Mouse (Mus musculus): Measurements from ENCODE around the gene Slc2a5. TPM values are rescaled to one million over a fixed set of nuclear protein-coding genes. Genes with fewer than 3 reads are reported as not detected.

Slc2a5 gene
- polyA plus RNA-seq (2015; fragmentation: Nextera tagmentation; extraction: Ambion mirVana), result 1.7 and 1.9 TPM in 2 replicates

- H3K4me3 ChIP-seq, result peak within 1 kb of the TSS; percentile 4; the same call in 1 of the 2 replicates
- no peaks in the 10 kb centered on the region for H3K9me3 ChIP-seq (replicated peaks)
- peaks cover 8% of the 10 kb centered on the region; the same call in 1 of the 2 replicates for H3K4me1 ChIP-seq
- no peak within 1 kb of the TSS for H3K27ac ChIP-seq
- 0 out of 2 replicates have a peak within 1 kb of the TSS, but pooled peaks have one; percentile 26 for H3K9ac ChIP-seq
- WGBS, result 10% methylated on average over 12 of the region's 15 CpGs
- peak within 1 kb of the TSS; percentile 49 for H3K4me2 ChIP-seq
- ATAC-seq, result no peak
- H3K27me3 ChIP-seq, result no peaks in the 10 kb centered on the region
- H3K36me3 ChIP-seq (ENCODE audit: poor library complexity, severe bottlenecking), result no peaks in the 10 kb centered on the region
Observed at GRCm38 (mm10) chr4:150119055-150119454, at the start of gene Slc2a5. Gene Slc2a5 (plus strand): TSS chr4:150119283.

GRCm38 (mm10) chr4:150070136-150070535, 48.9 kb upstream of the Slc2a5 start:
- Histone ChIP-seq H3K4me3 (no peak overlapping the region), H3K36me3 (ENCODE audit: poor library complexity, severe bottlenecking) (no peaks in the 10 kb centered on the region), H3K4me1 (no peaks in the 10 kb centered on the region), H3K9me3 (replicated peaks) (no peaks in the 10 kb centered on the region), H3K4me2 (no peak overlapping the region), H3K27ac (no peak overlapping the region), H3K27me3 (0 out of 2 replicates have a peak, but pooled peaks cover 3% of the 10 kb centered on the region), H3K9ac (no peak overlapping the region)
- no peak for ATAC-seq
- 67% methylated on average over 8 of the region's 8 CpGs for WGBS

GRCm38 (mm10) chr4:150072416-150073101, 46.5 kb upstream of the Slc2a5 start:
- WGBS, result 54% methylated on average over 15 of the region's 15 CpGs

DNA sequence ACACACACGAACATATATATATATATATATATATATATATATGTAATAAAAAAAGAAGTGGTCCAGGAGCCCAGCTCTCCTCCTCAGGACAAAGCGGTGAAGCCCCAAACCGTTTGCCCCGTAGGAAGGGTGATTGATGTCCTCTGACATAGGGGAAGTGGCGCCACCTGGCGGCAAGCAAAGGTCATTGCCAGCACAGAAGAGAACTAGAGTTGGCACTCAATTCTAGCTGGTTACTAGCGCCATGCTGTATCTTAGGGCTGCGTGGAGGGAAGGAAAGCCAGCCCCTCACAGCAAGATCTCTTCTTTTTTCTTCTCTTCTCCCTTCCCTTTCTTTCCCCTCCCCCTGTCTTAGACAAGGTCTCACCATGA, 46.0 kb upstream of the Slc2a5 start:
- H3K27me3 ChIP-seq, result 0 out of 2 replicates have a peak, but pooled peaks cover 3% of the 10 kb centered on the region
- H3K36me3 ChIP-seq (ENCODE audit: poor library complexity, severe bottlenecking), result no peaks in the 10 kb centered on the region
- no peaks in the 10 kb centered on the region for H3K4me1 ChIP-seq
- no peak for ATAC-seq
- H3K4me3 ChIP-seq, result no peak overlapping the region
- WGBS, result 12% methylated on average over 6 of the region's 8 CpGs
- H3K27ac ChIP-seq, result no peak overlapping the region
- H3K9ac ChIP-seq, result no peak overlapping the region
- H3K9me3 ChIP-seq (replicated peaks), result no peaks in the 10 kb centered on the region
- H3K4me2 ChIP-seq, result no peak overlapping the region

More at GRCm38 (mm10) chr4:150072416-150073101, 46.5 kb upstream of the Slc2a5 start:
- Histone ChIP-seq H3K27me3 (0 out of 2 replicates have a peak, but pooled peaks cover 3% of the 10 kb centered on the region), H3K4me1 (no peaks in the 10 kb centered on the region), H3K4me3 (no peak overlapping the region), H3K27ac (no peak overlapping the region), H3K9ac (no peak overlapping the region), H3K9me3 (replicated peaks) (no peaks in the 10 kb centered on the region), H3K4me2 (no peak overlapping the region), H3K36me3 (ENCODE audit: poor library complexity, severe bottlenecking) (no peaks in the 10 kb centered on the region)
- ATAC-seq, result no peak

DNA sequence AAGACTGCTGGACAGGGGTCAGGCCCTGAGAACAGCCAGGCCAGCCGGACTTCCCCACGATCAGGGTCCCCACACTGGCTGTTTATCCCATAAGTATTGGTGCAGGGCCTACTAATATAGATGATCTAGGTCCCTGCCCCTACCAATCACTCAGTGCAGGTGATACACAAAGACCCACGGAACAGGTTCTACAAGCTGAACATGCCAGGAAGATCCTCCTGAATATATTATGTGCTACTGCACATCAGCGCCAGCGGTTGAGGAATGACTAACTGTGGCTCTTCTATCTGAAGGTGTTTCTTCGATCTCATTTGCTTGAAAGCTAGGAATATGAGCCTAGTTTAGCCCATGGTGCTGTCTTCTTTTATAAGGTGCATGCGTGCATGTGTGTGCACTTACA, 43.7 kb upstream of the Slc2a5 start:
- no peak overlapping the region for H3K9ac ChIP-seq
- no peaks in the 10 kb centered on the region for H3K4me1 ChIP-seq
- no peak overlapping the region for H3K4me2 ChIP-seq
- ATAC-seq, result no peak
- no peak overlapping the region for H3K4me3 ChIP-seq
- no peaks in the 10 kb centered on the region for H3K9me3 ChIP-seq (replicated peaks)
- H3K27ac ChIP-seq, result no peak overlapping the region
- H3K36me3 ChIP-seq (ENCODE audit: poor library complexity, severe bottlenecking), result no peaks in the 10 kb centered on the region
- 90% methylated on average over 7 of the region's 7 CpGs for WGBS
- 0 out of 2 replicates have a peak, but pooled peaks cover 3% of the 10 kb centered on the region for H3K27me3 ChIP-seq

DNA sequence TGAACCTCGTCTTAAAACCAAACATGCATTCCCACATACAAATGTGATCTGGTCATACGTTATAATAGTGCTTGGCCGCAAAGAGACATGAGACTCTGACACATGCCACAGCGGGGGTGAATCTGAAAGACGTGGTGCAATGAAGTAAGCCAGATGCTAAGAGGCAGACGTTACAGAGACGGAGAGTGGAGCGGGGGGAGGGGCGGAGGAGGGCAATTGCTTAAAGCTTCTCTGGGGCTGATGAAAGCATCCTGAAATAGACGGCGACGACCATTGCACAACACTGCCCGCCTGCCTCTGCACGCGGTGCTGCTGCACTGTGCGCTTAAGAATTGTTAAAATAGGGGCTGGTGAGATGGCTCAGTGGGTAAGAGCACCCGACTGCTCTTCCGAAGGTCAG, 42.9 kb upstream of the Slc2a5 start:
- Histone ChIP-seq H3K4me3 (no peak overlapping the region), H3K27me3 (no peaks in the 10 kb centered on the region)
- WGBS, result 46% methylated on average over 18 of the region's 18 CpGs

GRCm38 (mm10) chr4:150078646-150079045, 40.4 kb upstream of the Slc2a5 start:
- no peak overlapping the region for H3K27ac ChIP-seq
- H3K36me3 ChIP-seq (ENCODE audit: poor library complexity, severe bottlenecking), result no peaks in the 10 kb centered on the region
- H3K4me3 ChIP-seq, result no peak overlapping the region
- no peaks in the 10 kb centered on the region for H3K4me1 ChIP-seq
- no peak overlapping the region for H3K4me2 ChIP-seq
- 71% methylated on average over 2 of the region's 2 CpGs for WGBS
- no peaks in the 10 kb centered on the region for H3K9me3 ChIP-seq (replicated peaks)
- no peak overlapping the region for H3K9ac ChIP-seq
- no peak for ATAC-seq
- no peaks in the 10 kb centered on the region for H3K27me3 ChIP-seq

More for the DNA sequence above, 42.9 kb upstream of the Slc2a5 start:
- H3K4me1 ChIP-seq, result no peaks in the 10 kb centered on the region
- no peak overlapping the region for H3K27ac ChIP-seq
- H3K9ac ChIP-seq, result no peak overlapping the region
- no peak for ATAC-seq
- no peak overlapping the region for H3K4me2 ChIP-seq
- no peaks in the 10 kb centered on the region for H3K9me3 ChIP-seq (replicated peaks)
- H3K36me3 ChIP-seq (ENCODE audit: poor library complexity, severe bottlenecking), result no peaks in the 10 kb centered on the region

DNA sequence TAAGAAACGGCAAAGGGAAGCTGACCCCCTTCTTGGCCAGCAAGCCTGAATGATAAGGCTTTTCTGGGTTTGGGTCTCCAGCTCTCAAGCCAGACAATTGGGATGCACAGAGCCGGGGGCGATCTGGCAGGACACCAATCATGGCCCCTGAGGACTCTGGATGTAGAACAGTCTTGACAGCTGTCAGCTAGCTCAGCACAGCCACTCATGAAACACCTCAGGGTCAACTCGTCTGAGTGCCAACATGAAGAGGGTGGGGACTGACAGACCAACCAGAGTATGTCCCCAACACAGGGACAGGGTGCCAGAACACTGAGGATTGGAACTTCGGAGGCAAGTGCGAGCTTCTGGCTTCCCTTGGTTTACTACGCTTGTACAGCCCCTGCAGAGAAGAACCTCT, 39.8 kb upstream of the Slc2a5 start:
- H3K9ac ChIP-seq, result no peak overlapping the region
- H3K4me2 ChIP-seq, result no peak overlapping the region
- no peak overlapping the region for H3K27ac ChIP-seq
- no peak overlapping the region for H3K4me3 ChIP-seq
- 81% methylated on average over 7 of the region's 7 CpGs for WGBS
- H3K36me3 ChIP-seq (ENCODE audit: poor library complexity, severe bottlenecking), result no peaks in the 10 kb centered on the region
- H3K4me1 ChIP-seq, result no peaks in the 10 kb centered on the region
- H3K9me3 ChIP-seq (replicated peaks), result no peaks in the 10 kb centered on the region
- no peaks in the 10 kb centered on the region for H3K27me3 ChIP-seq
- no peak for ATAC-seq

DNA sequence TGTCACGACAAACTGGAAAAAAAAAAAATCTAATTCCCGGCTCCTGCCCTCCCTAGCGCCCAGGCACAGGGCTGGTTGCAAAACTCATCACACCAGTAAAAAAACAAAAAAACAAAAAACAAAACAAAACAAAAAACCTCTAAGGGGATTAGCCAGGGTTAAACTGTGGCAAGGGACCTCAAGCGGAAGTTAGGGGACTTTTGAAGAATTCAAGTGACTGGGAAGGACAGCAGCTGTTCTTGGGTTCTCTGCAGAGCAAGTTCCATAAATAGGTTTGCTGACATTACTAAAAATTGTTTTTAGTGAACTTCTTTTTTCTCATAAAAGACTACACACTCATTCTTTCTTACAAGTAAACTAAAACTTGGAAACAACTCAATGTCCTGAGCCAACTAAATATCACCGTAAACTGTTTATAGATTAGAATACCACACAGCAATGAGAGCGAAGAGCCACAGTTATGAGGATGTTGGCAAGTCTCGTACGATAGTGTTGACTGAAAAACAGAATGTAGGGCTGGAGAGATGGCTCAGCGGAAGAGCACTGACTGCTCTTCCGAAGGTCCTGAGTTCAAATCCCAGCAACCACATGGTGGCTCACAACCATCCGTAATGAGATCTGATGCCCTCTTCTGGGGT, 38.6 kb upstream of the Slc2a5 start:
- Histone ChIP-seq H3K9me3 (replicated peaks) (no peaks in the 10 kb centered on the region), H3K27ac (no peak overlapping the region)
- no peak for ATAC-seq

DNA sequence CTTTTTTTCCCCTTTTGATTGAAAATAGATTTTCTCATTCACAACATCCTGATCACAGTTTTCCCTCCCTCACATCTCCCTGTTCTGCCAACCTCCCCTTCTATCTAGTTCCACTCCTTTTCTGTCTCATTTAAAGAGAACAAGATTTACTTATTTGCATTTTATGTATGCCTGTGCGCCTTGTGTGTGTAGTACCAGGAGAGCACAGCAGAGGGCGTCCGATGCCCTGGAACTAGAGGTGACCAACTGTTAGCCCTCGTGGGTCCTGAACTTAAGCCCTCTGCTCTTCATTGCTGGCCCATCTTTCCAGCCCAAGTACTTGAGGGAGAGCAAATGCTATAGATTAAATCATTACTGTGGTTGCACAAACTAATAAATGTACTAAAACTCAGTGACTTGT, 33.7 kb upstream of the Slc2a5 start:
- Histone ChIP-seq H3K9ac (no peak overlapping the region), H3K27ac (no peak overlapping the region), H3K4me3 (no peak overlapping the region), H3K9me3 (replicated peaks) (no peaks in the 10 kb centered on the region), H3K27me3 (peaks cover 33% of the 10 kb centered on the region), H3K4me2 (no peak overlapping the region), H3K4me1 (peaks cover 15% of the 10 kb centered on the region), H3K36me3 (ENCODE audit: poor library complexity, severe bottlenecking) (no peaks in the 10 kb centered on the region)
- WGBS, result 80% methylated on average over 4 of the region's 4 CpGs
- no peak for ATAC-seq

More for the DNA sequence above, 38.6 kb upstream of the Slc2a5 start:
- no peaks in the 10 kb centered on the region for H3K27me3 ChIP-seq
- no peaks in the 10 kb centered on the region for H3K36me3 ChIP-seq (ENCODE audit: poor library complexity, severe bottlenecking)
- no peak overlapping the region for H3K9ac ChIP-seq
- H3K4me2 ChIP-seq, result no peak overlapping the region
- no peak overlapping the region for H3K4me3 ChIP-seq
- no peaks in the 10 kb centered on the region for H3K4me1 ChIP-seq
- 80% methylated on average over 11 of the region's 11 CpGs for WGBS

DNA sequence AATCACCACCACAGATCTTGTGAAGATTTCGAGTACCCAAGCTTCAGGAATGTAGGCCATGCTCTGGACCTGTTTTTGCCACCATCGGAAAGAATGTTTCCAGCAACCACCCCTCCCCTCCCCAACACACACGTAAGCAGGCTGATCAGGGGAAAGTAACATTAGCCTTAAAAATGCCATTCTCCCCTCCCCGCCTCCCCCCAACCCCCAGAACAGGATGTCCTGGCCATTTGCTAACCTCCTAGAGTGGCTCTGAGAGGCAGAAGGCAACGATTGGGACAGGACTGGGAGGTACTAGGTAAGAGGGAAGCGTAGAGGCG, 32.3 kb upstream of the Slc2a5 start:
- ATAC-seq, result no peak
- Histone ChIP-seq H3K9ac (peak overlapping the region; percentile 64), H3K9me3 (replicated peaks) (no peaks in the 10 kb centered on the region), H3K4me2 (peak overlapping the region; percentile 98), H3K27me3 (peaks cover 47% of the 10 kb centered on the region), H3K36me3 (ENCODE audit: poor library complexity, severe bottlenecking) (no peaks in the 10 kb centered on the region), H3K4me1 (peaks cover 15% of the 10 kb centered on the region), H3K27ac (no peak overlapping the region), H3K4me3 (peak overlapping the region; percentile 55)
- 4% methylated on average over 7 of the region's 7 CpGs for WGBS

DNA sequence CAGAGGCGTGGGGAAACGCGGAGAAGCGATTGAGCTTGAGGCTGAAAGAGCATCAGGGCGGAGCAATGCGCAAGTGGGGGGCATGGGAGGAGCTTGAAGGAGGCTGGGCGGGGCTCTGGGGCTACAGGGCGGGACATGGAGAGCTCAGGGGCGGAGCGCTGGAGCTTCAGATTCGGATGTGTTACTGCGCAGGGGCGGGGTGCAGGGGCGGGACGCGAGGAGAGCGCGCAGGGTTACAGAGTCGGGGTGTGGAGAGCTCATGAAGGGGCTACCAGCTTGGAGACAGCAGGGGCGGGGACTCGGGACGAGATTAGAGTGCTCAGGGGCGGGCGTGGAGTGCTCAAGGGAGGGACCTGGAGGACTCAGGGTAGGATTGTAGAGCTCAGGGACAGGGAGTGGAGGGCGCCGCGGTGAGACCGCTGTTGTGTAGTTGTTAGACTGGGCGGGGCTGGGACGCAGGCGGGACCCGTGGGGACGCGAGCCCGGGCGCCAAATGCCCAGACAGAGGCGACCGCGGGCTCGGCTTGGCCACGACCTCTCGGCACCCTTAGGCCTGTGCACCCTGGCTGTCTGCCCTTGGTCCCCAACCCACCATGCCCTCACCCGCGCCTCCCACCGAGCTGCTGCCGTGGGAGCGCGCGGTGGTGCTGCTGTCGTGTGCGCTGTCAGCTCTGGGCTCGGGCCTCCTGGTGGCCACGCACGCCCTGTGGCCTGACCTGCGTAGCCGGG, 31.8 kb upstream of the Slc2a5 start, which contains the start of gene Gpr157:
Gene Gpr157, plus strand, starts transcription at position 205 of the 729 bp plus-strand sequence.
- Histone ChIP-seq H3K27me3 (peaks cover 52% of the 10 kb centered on the region), H3K4me3 (peak within 1 kb of the TSS; percentile 55), H3K27ac (no peak within 1 kb of the TSS; the same call in 1 of the 2 replicates), H3K36me3 (ENCODE audit: poor library complexity, severe bottlenecking) (no peaks in the 10 kb centered on the region), H3K4me1 (peaks cover 15% of the 10 kb centered on the region), H3K9me3 (replicated peaks) (no peaks in the 10 kb centered on the region), H3K9ac (peak within 1 kb of the TSS; percentile 64), H3K4me2 (peak within 1 kb of the TSS; percentile 98)
- WGBS, result under 1% methylated on average over 53 of the region's 56 CpGs
- ATAC-seq, result peak; percentile 96
